Mouse (Mus musculus) cortical plate, adult 2 months (tissue): ENCODE results near the gene A930004D18Rik.

Experiments used
- CTCF ChIP-seq: fragments of 200-500 bp; IDR thresholded peaks from 2 replicates; pipeline ENCODE4 v1.5.1; 2011; ENCODE audit warnings: mild to moderate bottlenecking, control low read depth, low read length; ENCODE audit not compliant: insufficient read depth; ENCODE audit errors: extremely low read depth
- POLR2A ChIP-seq: fragments of 200-500 bp; IDR thresholded peaks from 2 replicates; pipeline ENCODE4 v1.6.1; 2011; ENCODE audit warnings: mild to moderate bottlenecking, low read length, control low read depth; ENCODE audit not compliant: insufficient read depth; ENCODE audit errors: extremely low read depth

DNA sequence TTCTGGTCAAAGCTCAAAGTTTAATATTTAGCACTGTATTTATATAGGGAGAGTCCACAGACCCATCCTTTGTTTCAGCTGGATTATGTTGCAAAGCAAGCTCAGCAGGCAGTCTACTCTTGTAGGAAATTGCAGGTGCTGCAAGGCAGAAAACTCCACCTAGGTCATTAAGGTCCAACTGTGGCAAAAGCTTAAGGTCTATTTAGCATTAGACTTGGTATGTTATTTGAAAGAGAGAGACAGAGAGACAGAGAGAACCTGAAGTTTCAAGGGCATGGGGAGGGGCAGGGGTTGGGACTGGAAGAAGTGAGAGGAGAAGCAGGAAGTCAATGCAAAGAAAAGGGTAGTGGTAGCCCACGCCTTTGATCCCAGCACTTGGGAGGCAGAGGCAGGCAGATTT is 54.8 kb downstream of the A930004D18Rik start:
- no peak for TF ChIP-seq CTCF
- no peak for TF ChIP-seq POLR2A
